Mouse (Mus musculus) heart, adult 11 months (tissue): Measurements from ENCODE around the gene Asb16.

ENCODE experiments used
- DNase-seq: peaks from one replicate; pipeline ENCODE4 v3.0.0; 2022

Gene Asb16

GRCm38 (mm10) chr11:102288027-102288804 is 19.7 kb downstream of the Asb16 start:
- peak; percentile 87 for DNase-seq

DNA sequence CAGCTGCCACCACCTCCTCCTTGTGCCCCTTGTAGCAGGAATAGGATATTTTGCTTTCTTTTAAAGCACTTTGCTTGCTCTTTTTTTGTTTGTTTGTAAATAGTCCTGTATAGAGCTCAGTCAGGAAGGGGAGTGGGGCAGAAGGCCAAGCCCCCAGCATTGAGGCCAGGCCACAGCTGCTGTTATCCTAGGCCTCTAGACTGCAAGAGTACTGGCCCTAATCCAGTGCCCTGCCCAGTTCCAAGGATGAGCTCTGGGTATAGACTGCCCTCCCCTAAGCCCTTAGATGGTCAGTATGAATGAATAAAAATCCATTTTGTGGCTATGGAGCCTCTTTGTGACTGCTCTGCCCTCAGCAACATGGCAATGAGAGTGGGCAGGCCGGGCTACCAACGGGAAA is 20.4 kb downstream of the Asb16 start:
- DNase-seq = peak; percentile 90

GRCm38 (mm10) chr11:102289511-102290100 is 21.1 kb downstream of the Asb16 start:
- peak; percentile 92 for DNase-seq

DNA sequence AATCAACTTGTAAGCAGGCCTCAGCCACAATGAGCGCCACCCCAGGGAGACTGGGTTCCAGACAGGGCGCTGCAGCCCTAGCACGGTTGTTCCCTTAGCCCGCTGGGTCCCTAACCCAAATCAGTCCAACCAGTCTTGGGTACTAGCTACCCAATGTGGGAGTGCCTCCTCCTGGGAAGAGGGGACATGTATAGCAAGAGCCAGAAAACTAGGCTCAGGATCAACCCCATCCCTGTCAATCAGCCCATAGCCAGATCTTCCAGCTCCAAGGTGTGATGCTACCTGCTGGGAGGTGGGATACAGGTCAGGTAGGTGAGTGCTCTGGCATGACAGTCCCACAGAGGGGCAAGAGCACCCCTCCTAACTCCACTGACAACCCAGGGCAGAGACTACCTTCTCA is 21.6 kb downstream of the Asb16 start:
- DNase-seq = peak; percentile 90

DNA sequence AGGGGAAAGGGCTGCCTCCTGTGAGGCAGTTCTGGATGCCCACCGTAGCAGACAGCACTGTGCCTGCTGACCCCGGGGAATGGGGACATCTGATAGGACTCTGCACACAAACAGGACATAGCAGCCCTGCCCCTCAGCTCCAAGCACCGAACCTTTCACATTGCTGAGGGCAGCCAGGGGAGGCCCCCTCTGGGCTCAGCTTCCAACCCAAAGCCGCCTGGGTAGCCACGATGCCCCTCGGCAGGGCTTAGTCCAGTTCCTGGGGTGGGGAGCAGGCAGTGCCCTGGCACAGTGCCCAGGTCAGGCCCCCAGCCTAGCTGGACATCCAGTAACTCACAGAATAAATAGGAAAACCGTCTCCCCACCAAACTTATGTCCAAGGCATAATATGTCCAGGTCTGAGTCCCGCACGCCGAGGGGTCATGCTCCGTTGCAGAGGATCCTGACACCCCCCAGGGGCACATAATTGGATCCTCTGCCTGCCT is 22.6 kb downstream of the Asb16 start:
- peak; percentile 92 for DNase-seq

- peak; percentile 92 for DNase-seq
Measured at GRCm38 (mm10) chr11:102293971-102294370, 25.4 kb downstream of the Asb16 start.

DNA sequence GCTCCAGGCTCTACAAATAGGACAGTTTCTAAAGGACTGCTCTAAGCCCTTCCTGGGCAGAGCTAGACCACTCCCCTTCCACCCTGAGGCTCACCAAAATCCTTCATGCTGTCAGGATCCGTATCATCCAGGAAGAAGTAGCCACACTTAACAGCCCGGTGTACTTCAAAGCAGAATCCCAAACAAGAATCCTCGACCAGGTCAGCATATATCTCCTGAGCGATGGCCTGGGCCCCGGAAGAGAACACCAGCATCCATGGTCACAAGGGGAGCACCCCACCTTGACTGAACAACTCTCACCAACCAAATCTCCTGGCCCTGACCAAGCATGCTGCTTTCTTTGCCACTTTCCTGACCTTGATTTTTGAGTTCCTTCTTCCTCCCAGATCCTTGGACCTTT is 25.9 kb downstream of the Asb16 start:
- peak; percentile 89 for DNase-seq

- DNase-seq = peak; percentile 96
Measured at GRCm38 (mm10) chr11:102294887-102295597, 26.5 kb downstream of the Asb16 start.

DNA sequence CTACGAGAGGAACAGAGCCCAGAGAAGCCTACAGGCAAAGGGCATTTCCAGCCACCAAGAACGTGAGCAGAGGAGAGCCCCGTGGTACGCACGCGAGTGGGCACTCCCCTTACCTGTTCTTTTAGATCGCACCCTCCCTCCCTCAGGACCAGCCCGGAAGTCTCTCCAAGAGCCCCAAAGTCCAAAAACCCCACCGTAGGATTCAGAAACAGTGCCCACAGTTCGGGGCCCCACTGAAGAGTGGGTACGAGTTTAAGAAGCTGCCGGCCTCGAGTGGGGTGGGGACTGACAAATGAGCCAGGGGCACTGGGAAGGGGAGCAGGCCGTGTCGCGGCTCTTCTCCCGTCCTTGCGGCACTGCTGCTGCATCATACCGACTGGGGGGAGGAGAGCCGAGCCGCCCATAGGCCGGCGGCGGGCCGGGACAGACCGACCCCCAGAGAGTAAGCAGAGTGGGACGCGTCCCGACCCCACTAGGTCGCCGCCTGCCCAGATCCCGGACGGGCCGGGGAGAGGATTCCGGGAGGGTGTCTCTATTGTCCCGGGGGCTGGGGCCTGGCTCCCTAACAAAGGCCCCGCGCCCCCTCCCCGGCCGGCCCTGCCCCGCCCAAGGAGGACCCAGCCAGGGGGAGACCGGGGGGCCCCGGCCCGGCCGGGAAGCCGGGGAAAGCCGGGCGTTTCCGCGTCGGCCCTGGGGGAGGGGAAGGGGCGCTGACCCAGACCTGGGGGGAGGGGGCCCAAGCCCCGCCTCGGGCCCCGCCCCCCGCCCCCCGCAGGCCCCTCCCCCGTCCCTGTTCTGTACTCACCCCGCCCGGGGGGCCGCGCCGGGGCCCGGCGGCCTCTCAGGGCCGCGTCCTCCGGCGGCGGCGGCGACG is 27.3 kb downstream of the Asb16 start:
- DNase-seq = peak; percentile 98

GRCm38 (mm10) chr11:102296491-102297472 is 28.2 kb downstream of the Asb16 start, which contains the start of gene Atxn7l3:
Gene Atxn7l3 (minus strand): TSS chr11:102296631.
- DNase-seq = peak; percentile 100

GRCm38 (mm10) chr11:102297577-102298556 is 29.3 kb downstream of the Asb16 start:
- DNase-seq = peak; percentile 75

- no peak for DNase-seq
Measured at GRCm38 (mm10) chr11:102299839-102300238, 31.3 kb downstream of the Asb16 start.

DNA sequence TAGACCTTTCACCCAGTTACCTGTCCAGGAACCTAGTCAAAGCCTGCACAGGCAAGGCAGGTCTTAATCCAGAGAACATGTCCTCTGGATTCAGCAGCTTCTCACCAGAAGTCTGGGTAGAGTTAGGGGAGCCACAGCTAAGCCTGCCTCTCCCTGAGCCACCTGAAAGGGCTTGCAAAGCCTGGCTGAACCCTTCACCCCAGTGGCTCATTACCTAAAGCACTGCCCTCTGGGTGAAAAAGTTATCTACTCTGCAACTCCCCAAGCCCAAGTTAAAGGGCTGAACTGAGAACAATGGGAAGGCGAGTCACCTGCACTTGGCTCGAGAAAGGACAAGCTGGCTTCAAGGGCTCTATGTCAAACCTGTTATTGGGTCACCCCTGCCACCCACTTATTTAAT is 35.6 kb downstream of the Asb16 start:
- DNase-seq = no peak

GRCm38 (mm10) chr11:102305359-102305758 is 36.8 kb downstream of the Asb16 start:
- DNase-seq = no peak

GRCm38 (mm10) chr11:102308104-102308503 is 39.6 kb downstream of the Asb16 start:
- DNase-seq = no peak

GRCm38 (mm10) chr11:102308979-102309378 is 40.4 kb downstream of the Asb16 start:
- DNase-seq = peak; percentile 100

DNA sequence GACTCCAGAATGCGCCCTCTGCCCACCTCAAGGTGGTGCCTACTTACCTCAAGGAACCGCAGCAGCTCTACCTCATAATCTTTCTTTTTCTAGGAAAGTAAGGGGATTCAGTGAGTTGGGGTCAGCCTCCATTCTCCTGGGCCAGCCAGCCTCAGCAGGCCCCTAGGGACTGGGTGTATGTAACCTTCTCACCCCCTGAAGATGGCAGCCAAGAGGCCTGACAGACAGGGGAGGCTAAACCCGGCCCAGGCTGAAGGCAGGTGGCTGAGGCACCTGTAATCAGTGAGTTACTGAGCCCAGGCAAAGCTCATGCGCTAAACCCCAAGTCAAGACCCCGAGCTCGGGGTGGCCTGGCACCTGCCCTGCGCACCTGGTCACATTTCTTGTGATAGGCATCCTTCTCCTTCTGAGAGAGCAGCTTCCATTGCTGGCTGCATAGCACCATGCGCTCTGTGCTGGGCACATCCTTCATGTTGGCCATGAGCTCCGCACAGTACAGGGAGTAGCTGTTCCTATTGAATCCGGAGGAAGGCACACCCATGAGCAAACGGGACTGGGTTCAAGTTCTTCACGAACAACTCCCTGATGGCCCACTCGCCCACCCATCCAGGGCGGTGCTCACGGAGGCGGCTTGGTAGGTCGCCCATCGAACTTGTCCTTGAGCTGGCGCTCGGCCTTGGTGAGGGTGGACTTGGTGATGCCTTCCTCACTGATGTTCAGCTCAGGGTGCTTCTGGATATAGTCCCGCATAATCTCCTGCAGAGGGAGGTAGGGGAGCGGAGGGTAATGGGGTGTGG is 41.5 kb downstream of the Asb16 start:
- DNase-seq = peak; percentile 94

- DNase-seq = peak; percentile 94
Measured at GRCm38 (mm10) chr11:102310768-102311695, 42.5 kb downstream of the Asb16 start.
